Mouse (Mus musculus): ENCODE data around the gene Mtf1.

- TF ChIP-seq POLR2A (IDR thresholded peaks at IDR 0.05; ENCODE audit: low read depth, low read length) (no peak), CTCF (IDR thresholded peaks at IDR 0.05; ENCODE audit: extremely low read depth, insufficient read length, insufficient replicate concordance, low read depth, low read length) (no peak)
Observed at GRCm38 (mm10) chr4:124860446-124860845, 58.5 kb downstream of the Mtf1 start.

Measured in small intestine, adult 2 months (tissue).